Mouse (Mus musculus) hematopoietic stem cell, adult 5-6 weeks (primary cell): Measurements from ENCODE around the gene Ankrd42. TPM values are rescaled to one million over a fixed set of nuclear protein-coding genes. Genes with fewer than 3 reads are reported as not detected.
A peak's percentile ranks its signal among the peaks of the same experiment; 100 is the strongest.

ENCODE experiments used
- ATAC-seq, 2 experiments: fragments of 125-278 bp in 1 of 2; replicated peaks in 1 of 2; 2 replicates each; pipeline ENCODE4 v1.8.0; 2016 to 2017; ENCODE audit warnings: inconsistent platforms in 2 of 2, mild to moderate bottlenecking in 2 of 2, moderate number of reproducible peaks in 2 of 2, low read depth in 1 of 2, moderate TSS enrichment in 1 of 2; ENCODE audit not compliant: low FRiP score in 2 of 2, poor library complexity in 2 of 2, severe bottlenecking in 2 of 2, insufficient read depth in 1 of 2, low TSS enrichment in 1 of 2
- total RNA-seq: library from RNA; stranded (forward); fragments of 172-1452, 232-1000 nt; gene quantifications from 2 replicates; pipeline ENCODE4 v1.2.3, GENCODE M21; 2017

Ankrd42 gene
- 1.1 and 2.6 TPM in 2 replicates for total RNA-seq

GRCm38 (mm10) chr7:92637021-92637625 is at the start of gene Ankrd42:
Gene Ankrd42 (minus strand): TSS chr7:92637142.
- ATAC-seq, result peak; percentile 92 to 97

- no peak for ATAC-seq
These were observed 40.4 kb upstream of the Ankrd42 start for GRCm38 (mm10) chr7:92677346-92677745.

GRCm38 (mm10) chr7:92675131-92675530 is 38.2 kb upstream of the Ankrd42 start:
- ATAC-seq, result no peak

- ATAC-seq, result peak; percentile 93 to 94
These were observed 32.8 kb upstream of the Ankrd42 start, which contains the start of gene Pcf11 for GRCm38 (mm10) chr7:92669507-92670471. Gene Pcf11 (minus strand): TSS chr7:92669934.

GRCm38 (mm10) chr7:92668791-92669506 is 32.0 kb upstream of the Ankrd42 start:
- peak; percentile 20 to 25; a peak in 3 of 4 replicates for ATAC-seq

GRCm38 (mm10) chr7:92666274-92666820 is 29.4 kb upstream of the Ankrd42 start:
- ATAC-seq, result no peak

GRCm38 (mm10) chr7:92658050-92658449 is 21.1 kb upstream of the Ankrd42 start:
- ATAC-seq, result no peak

- ATAC-seq, result no peak
These were observed 19.4 kb upstream of the Ankrd42 start for GRCm38 (mm10) chr7:92656386-92656785.

- ATAC-seq, result no peak
These were observed 16.4 kb upstream of the Ankrd42 start for GRCm38 (mm10) chr7:92653329-92653728.

GRCm38 (mm10) chr7:92647790-92648189 is 10.8 kb upstream of the Ankrd42 start:
- ATAC-seq, result no peak

- ATAC-seq, result no peak
These were observed 5.4 kb upstream of the Ankrd42 start for GRCm38 (mm10) chr7:92642358-92642757.

- no peak for ATAC-seq
These were observed 1.1 kb upstream of the Ankrd42 start for GRCm38 (mm10) chr7:92638050-92638449.

- peak; percentile 46 to 63 for ATAC-seq
These were observed 489 bp downstream of the Ankrd42 start for GRCm38 (mm10) chr7:92636295-92637011.

- ATAC-seq, result peak; percentile 51 to 53; a peak in 1 of 4 replicates
These were observed 6.8 kb downstream of the Ankrd42 start for GRCm38 (mm10) chr7:92630167-92630566.

GRCm38 (mm10) chr7:92624488-92624887 is 12.5 kb downstream of the Ankrd42 start:
- ATAC-seq, result peak; percentile 48 to 56; a peak in 1 of 4 replicates

GRCm38 (mm10) chr7:92610830-92611229 is 26.1 kb downstream of the Ankrd42 start:
- no peak for ATAC-seq

GRCm38 (mm10) chr7:92604961-92605360 is 32.0 kb downstream of the Ankrd42 start:
- no peak for ATAC-seq
